Mouse (Mus musculus) intestine, embryonic 16.5 days (tissue): Measurements from ENCODE around the gene Fcrl5. TPM values are rescaled to one million over a fixed set of nuclear protein-coding genes. Genes with fewer than 3 reads are reported as not detected.
A peak's percentile ranks its signal among the peaks of the same experiment; 100 is the strongest.

Experiments
- ATAC-seq: fragments of 200-750 bp; cut with Nextera tagmentation; 2 replicates; pipeline ENCODE4 v1.8.0; 2017; ENCODE audit warnings: moderate TSS enrichment, moderate library complexity
- H3K27ac ChIP-seq: fragments of 300-500 bp; sonication (generic); 2 replicates; pipeline ENCODE4 v1.5.1; 2014; ENCODE audit warnings: mild to moderate bottlenecking, low read length
- H3K27me3 ChIP-seq: fragments of 300-500 bp; sonication (generic); replicated peaks from 2 replicates; pipeline ENCODE4 v1.6.1; 2014; ENCODE audit warnings: low read length, control low read depth, mixed read lengths; ENCODE audit not compliant: control insufficient read depth, insufficient read depth
- H3K36me3 ChIP-seq: fragments of 300-500 bp; sonication (generic); 2 replicates; pipeline ENCODE4 v1.6.1; 2014; ENCODE audit warnings: low read length, control low read depth; ENCODE audit not compliant: control insufficient read depth, insufficient read depth
- H3K4me1 ChIP-seq: fragments of 300-500 bp; sonication (generic); 2 replicates; pipeline ENCODE4 v1.6.1; 2014; ENCODE audit warnings: low read length, control low read depth, mixed read lengths; ENCODE audit not compliant: control insufficient read depth, insufficient read depth
- H3K4me2 ChIP-seq: fragments of 300-500 bp; sonication (generic); 2 replicates; pipeline ENCODE4 v1.6.1; 2014; ENCODE audit warnings: low read depth, low read length, control low read depth
- H3K4me3 ChIP-seq: fragments of 300-500 bp; sonication (generic); 2 replicates; pipeline ENCODE4 v1.5.1; 2014; ENCODE audit warnings: mild to moderate bottlenecking, low read length
- H3K9ac ChIP-seq: fragments of 300-500 bp; sonication (generic); 2 replicates; pipeline ENCODE4 v1.6.1; 2014; ENCODE audit warnings: low read depth, low read length
- H3K9me3 ChIP-seq: fragments of 300-500 bp; sonication (generic); 2 replicates; pipeline ENCODE4 v1.6.1; 2016; ENCODE audit warnings: low read length, control low read depth; ENCODE audit not compliant: control insufficient read depth
- WGBS: fragments of 180-500 bp; shearing (Covaris S2); extraction: QIAGEN DNeasy Blood & Tissue Kit; methylation state at CpG from one replicate; pipeline ENCODE4 v1.1.7; 2014; 5-methylcytosine and 5-hydroxymethylcytosine counted together
- polyA plus RNA-seq: library from polyadenylated mRNA; unstranded; fragments of >200 nt; fragmentation: Nextera tagmentation; extraction: Ambion mirVana; gene quantifications from 2 replicates; pipeline ENCODE4 v1.2.1, GENCODE M21; 2015

The Fcrl5 gene
- polyA plus RNA-seq, 1 experiment from 2014 or later: not detected

- Histone ChIP-seq H3K36me3 (no peaks in the 10 kb centered on the region), H3K4me1 (no peaks in the 10 kb centered on the region), H3K27me3 (no peaks in the 10 kb centered on the region), H3K4me2 (no peak overlapping the region), H3K9ac (no peak overlapping the region), H3K9me3 (no peaks in the 10 kb centered on the region), H3K4me3 (no peak overlapping the region), H3K27ac (no peak overlapping the region)
- 73% methylated on average over 2 of the region's 2 CpGs for WGBS
- no peak for ATAC-seq
Observed at GRCm38 (mm10) chr3:87487911-87488310, 52.3 kb downstream of the Fcrl5 start.

GRCm38 (mm10) chr3:87498266-87498665 is 62.7 kb downstream of the Fcrl5 start:
- Histone ChIP-seq H3K27me3 (no peaks in the 10 kb centered on the region), H3K4me1 (no peaks in the 10 kb centered on the region), H3K4me2 (no peak overlapping the region), H3K27ac (no peak overlapping the region), H3K4me3 (no peak overlapping the region), H3K9me3 (no peaks in the 10 kb centered on the region), H3K9ac (no peak overlapping the region), H3K36me3 (no peaks in the 10 kb centered on the region)
- WGBS: 82% methylated on average over 9 of the region's 9 CpGs
- ATAC-seq: no peak

- Histone ChIP-seq H3K4me2 (no peak overlapping the region), H3K4me3 (no peak overlapping the region), H3K36me3 (no peaks in the 10 kb centered on the region), H3K4me1 (no peaks in the 10 kb centered on the region), H3K27ac (no peak overlapping the region), H3K9ac (no peak overlapping the region), H3K9me3 (no peaks in the 10 kb centered on the region), H3K27me3 (no peaks in the 10 kb centered on the region)
- ATAC-seq: peak; percentile 44; the same call in 1 of the 2 replicates
- 10% methylated on average over 3 of the region's 3 CpGs for WGBS
Observed at GRCm38 (mm10) chr3:87499072-87499471, 63.5 kb downstream of the Fcrl5 start.

DNA sequence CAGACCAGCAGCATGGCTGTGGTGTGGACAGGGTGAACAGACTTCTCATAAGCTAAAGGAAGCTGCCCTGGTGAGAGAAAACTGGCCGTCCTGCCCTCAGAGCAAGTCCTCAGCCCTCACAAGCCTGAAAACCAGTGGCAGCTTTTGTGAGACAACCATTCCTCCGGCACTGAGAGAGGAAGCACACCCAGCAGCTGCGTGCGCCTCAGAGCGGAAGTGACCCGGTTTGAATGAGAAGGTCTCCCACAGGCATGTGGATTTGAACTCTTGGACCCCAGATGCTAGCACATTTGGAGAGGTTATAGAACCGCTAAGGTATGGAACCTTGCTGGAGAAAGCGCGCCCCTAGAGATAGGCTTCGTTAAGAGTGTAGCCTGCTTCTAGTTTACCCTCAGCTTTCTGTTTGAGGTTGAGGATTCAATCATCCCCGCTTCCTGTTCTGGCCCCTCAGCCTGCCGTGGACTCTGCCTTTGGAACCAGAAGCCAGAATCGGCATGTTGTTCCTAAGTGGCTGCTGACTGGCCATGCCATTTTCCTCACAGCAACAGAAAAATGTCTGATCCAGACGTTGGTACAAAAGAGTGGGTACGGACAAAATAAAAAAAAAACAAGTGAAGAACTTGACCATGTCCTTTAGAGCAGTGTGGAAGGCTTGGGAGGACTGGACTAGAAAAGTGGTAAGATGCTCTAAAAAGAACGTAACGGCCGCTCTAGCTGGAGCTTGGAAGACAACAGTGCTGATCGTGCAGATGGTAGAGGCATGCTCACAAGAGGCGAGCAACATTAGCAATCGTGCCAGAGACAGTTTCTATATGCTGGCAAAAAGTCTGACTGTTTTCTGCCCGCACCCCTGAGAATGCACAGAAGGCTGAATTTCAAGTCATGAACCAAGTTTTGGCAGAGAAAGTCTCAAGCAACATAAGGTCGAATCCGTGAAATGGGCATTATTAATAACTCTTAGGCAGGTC is 64.8 kb downstream of the Fcrl5 start:
- Histone ChIP-seq H3K9me3 (no peaks in the 10 kb centered on the region), H3K27me3 (no peaks in the 10 kb centered on the region), H3K4me3 (no peak overlapping the region), H3K9ac (no peak overlapping the region), H3K27ac (no peak overlapping the region), H3K36me3 (no peaks in the 10 kb centered on the region), H3K4me2 (no peak overlapping the region), H3K4me1 (no peaks in the 10 kb centered on the region)
- no peak for ATAC-seq
- 75% methylated on average over 24 of the region's 24 CpGs for WGBS

- no peaks in the 10 kb centered on the region for H3K4me1 ChIP-seq
- H3K4me3 ChIP-seq: no peak overlapping the region
- WGBS: 44% methylated on average over 8 of the region's 8 CpGs
- no peak overlapping the region for H3K4me2 ChIP-seq
- no peak overlapping the region for H3K9ac ChIP-seq
- no peak overlapping the region for H3K27ac ChIP-seq
- no peaks in the 10 kb centered on the region for H3K36me3 ChIP-seq
- no peaks in the 10 kb centered on the region for H3K9me3 ChIP-seq
- ATAC-seq: no peak
- no peaks in the 10 kb centered on the region for H3K27me3 ChIP-seq
Observed at GRCm38 (mm10) chr3:87501151-87501550, 65.6 kb downstream of the Fcrl5 start.

- no peaks in the 10 kb centered on the region for H3K9me3 ChIP-seq
- no peak for ATAC-seq
- no peak overlapping the region for H3K27ac ChIP-seq
- WGBS: 87% methylated on average over 6 of the region's 6 CpGs
- no peaks in the 10 kb centered on the region for H3K27me3 ChIP-seq
- no peaks in the 10 kb centered on the region for H3K36me3 ChIP-seq
- H3K4me3 ChIP-seq: no peak overlapping the region
- H3K4me2 ChIP-seq: no peak overlapping the region
- no peak overlapping the region for H3K9ac ChIP-seq
- H3K4me1 ChIP-seq: no peaks in the 10 kb centered on the region
Observed at GRCm38 (mm10) chr3:87502771-87503170, 67.2 kb downstream of the Fcrl5 start.

GRCm38 (mm10) chr3:87504330-87504729 is 68.8 kb downstream of the Fcrl5 start:
- peaks cover 10% of the 10 kb centered on the region for H3K4me1 ChIP-seq
- no peaks in the 10 kb centered on the region for H3K9me3 ChIP-seq
- H3K4me3 ChIP-seq: no peak overlapping the region
- H3K9ac ChIP-seq: no peak overlapping the region
- H3K27ac ChIP-seq: no peak overlapping the region
- no peaks in the 10 kb centered on the region for H3K36me3 ChIP-seq
- WGBS: 26% methylated on average over 7 of the region's 7 CpGs
- no peak for ATAC-seq
- H3K4me2 ChIP-seq: no peak overlapping the region
- no peaks in the 10 kb centered on the region for H3K27me3 ChIP-seq

GRCm38 (mm10) chr3:87504749-87505425 is 69.3 kb downstream of the Fcrl5 start:
- Histone ChIP-seq H3K4me3 (no peak overlapping the region), H3K36me3 (no peaks in the 10 kb centered on the region), H3K4me1 (peaks cover 16% of the 10 kb centered on the region), H3K27ac (no peak overlapping the region), H3K4me2 (no peak overlapping the region), H3K9ac (no peak overlapping the region), H3K9me3 (no peaks in the 10 kb centered on the region), H3K27me3 (no peaks in the 10 kb centered on the region)
- no peak for ATAC-seq
- WGBS: 53% methylated on average over 4 of the region's 4 CpGs

DNA sequence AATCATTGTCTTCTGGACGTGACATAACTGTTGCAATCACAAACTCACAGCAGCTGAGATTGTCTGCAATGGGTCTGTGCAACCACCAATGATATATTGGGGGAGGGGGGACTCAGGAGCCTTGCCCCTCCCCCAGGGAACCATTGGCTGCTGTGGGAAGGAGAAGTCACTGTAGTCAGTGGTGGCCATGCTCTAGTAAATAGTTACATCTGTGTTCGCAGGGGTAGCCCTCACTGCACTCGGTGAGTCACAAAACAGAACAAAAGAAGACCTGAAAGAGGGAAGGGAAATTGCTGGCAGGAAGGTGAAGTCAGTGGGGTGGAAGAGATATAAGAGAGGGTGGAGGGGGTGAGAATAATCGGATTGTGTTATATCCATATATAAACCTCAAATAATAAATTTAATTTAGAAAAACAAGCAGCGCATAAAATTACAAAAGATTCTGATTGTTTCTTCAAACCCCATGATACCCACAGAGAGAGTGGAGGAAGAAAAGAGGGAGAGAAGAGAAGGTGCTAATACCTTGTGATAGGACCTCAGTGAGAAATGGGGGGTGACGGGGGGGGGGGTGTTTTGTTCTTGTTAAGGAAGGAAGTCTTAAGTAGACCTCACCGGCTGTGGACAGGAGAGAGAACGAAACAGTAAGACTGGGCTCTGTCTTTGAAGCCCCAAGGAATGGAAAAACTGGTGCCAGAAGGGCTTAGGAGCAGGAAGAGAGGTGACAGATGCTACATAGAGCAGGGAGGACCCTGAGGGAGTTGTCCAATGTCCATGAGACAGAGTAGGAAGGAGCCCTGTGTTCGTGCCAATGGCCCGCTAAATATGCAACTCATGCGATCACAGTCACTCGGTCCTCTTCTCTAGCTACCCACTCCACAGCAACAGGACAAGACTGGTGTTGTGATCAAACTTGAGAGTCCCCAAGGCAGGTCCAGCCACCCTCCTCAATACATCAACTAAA is 71.2 kb downstream of the Fcrl5 start:
- ATAC-seq: no peak
- 75% methylated on average over 12 of the region's 12 CpGs for WGBS
- H3K4me3 ChIP-seq: no peak overlapping the region
- H3K9ac ChIP-seq: no peak overlapping the region
- H3K4me1 ChIP-seq: peaks cover 19% of the 10 kb centered on the region
- no peak overlapping the region for H3K27ac ChIP-seq
- H3K9me3 ChIP-seq: no peaks in the 10 kb centered on the region
- no peaks in the 10 kb centered on the region for H3K36me3 ChIP-seq
- H3K4me2 ChIP-seq: no peak overlapping the region
- no peaks in the 10 kb centered on the region for H3K27me3 ChIP-seq
